Mouse (Mus musculus): ENCODE results near the gene Akap13.

The Akap13 gene

GRCm38 (mm10) chr7:75669416-75669815 is 214.1 kb downstream of the Akap13 start:
- DNase-seq (ENCODE audit: low spot score): no peak

GRCm38 (mm10) chr7:75679631-75680030 is 224.3 kb downstream of the Akap13 start:
- DNase-seq (ENCODE audit: low spot score): no peak

GRCm38 (mm10) chr7:75682901-75683300 is 227.6 kb downstream of the Akap13 start:
- no peak for DNase-seq (ENCODE audit: low spot score)

GRCm38 (mm10) chr7:75683410-75683809 is 228.1 kb downstream of the Akap13 start:
- no peak for DNase-seq (ENCODE audit: low spot score)

GRCm38 (mm10) chr7:75684976-75685375 is 229.6 kb downstream of the Akap13 start:
- DNase-seq (ENCODE audit: low spot score): no peak

- no peak for DNase-seq (ENCODE audit: low spot score)
These were observed 230.9 kb downstream of the Akap13 start for GRCm38 (mm10) chr7:75686046-75686826.

GRCm38 (mm10) chr7:75686827-75687164 is 231.5 kb downstream of the Akap13 start:
- no peak for DNase-seq (ENCODE audit: low spot score)

GRCm38 (mm10) chr7:75688144-75688543 is 232.8 kb downstream of the Akap13 start:
- no peak for DNase-seq (ENCODE audit: low spot score)

- DNase-seq (ENCODE audit: low spot score): no peak
These were observed 239.4 kb downstream of the Akap13 start for GRCm38 (mm10) chr7:75694777-75695176.

- no peak for DNase-seq (ENCODE audit: low spot score)
These were observed 244.5 kb downstream of the Akap13 start for GRCm38 (mm10) chr7:75699836-75700235.

GRCm38 (mm10) chr7:75700771-75701345 is 245.5 kb downstream of the Akap13 start:
- no peak for DNase-seq (ENCODE audit: low spot score)

GRCm38 (mm10) chr7:75701761-75702160 is 246.4 kb downstream of the Akap13 start:
- no peak for DNase-seq (ENCODE audit: low spot score)

GRCm38 (mm10) chr7:75702368-75702767 is 247.0 kb downstream of the Akap13 start:
- DNase-seq (ENCODE audit: low spot score): no peak

- no peak for DNase-seq (ENCODE audit: low spot score)
These were observed 247.8 kb downstream of the Akap13 start for GRCm38 (mm10) chr7:75702966-75703645.

- no peak for DNase-seq (ENCODE audit: low spot score)
These were observed 249.5 kb downstream of the Akap13 start for GRCm38 (mm10) chr7:75704862-75705261.

GRCm38 (mm10) chr7:75709936-75710335 is 254.6 kb downstream of the Akap13 start:
- DNase-seq (ENCODE audit: low spot score): no peak

GRCm38 (mm10) chr7:75710920-75711319 is 255.6 kb downstream of the Akap13 start:
- no peak for DNase-seq (ENCODE audit: low spot score)

GRCm38 (mm10) chr7:75711436-75711835 is 256.1 kb downstream of the Akap13 start:
- DNase-seq (ENCODE audit: low spot score): no peak

GRCm38 (mm10) chr7:75712808-75713207 is 257.5 kb downstream of the Akap13 start:
- no peak for DNase-seq (ENCODE audit: low spot score)

- DNase-seq (ENCODE audit: low spot score): no peak
These were observed 258.6 kb downstream of the Akap13 start for GRCm38 (mm10) chr7:75713959-75714358.

GRCm38 (mm10) chr7:75715026-75715425 is 259.7 kb downstream of the Akap13 start:
- no peak for DNase-seq (ENCODE audit: low spot score)

GRCm38 (mm10) chr7:75715939-75716338 is 260.6 kb downstream of the Akap13 start:
- DNase-seq (ENCODE audit: low spot score): no peak

GRCm38 (mm10) chr7:75717349-75717748 is 262.0 kb downstream of the Akap13 start:
- no peak for DNase-seq (ENCODE audit: low spot score)

Measured in ovary, postnatal 36 days (tissue).